Mouse (Mus musculus) left cerebral cortex, adult 11 months (tissue): ENCODE measurements around the gene Tcf7l2.

Experiments
- DNase-seq: peaks from one replicate; pipeline ENCODE4 v3.0.0; 2022; ENCODE audit warnings: low spot score

Gene Tcf7l2

DNA sequence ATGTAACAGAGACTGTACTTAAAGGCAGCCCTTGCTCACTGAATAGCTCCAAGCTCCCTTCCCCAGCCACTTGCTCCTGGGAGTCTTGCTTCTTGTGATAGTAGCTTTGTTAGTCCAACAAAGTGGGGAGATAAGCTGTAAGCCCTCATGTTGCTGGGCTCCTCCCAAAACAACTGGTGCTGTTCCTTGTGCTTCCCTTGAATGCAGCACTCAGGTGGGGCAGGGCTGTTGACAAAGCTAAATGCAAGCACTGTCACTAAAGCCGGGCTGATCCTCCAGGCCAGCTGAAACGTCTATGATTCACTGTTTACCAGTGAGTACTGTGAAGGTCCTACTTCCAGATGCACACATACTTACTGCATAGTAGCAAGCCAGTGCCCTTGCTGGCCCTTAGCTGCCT, 120.1 kb downstream of the Tcf7l2 start:
- no peak for DNase-seq

DNA sequence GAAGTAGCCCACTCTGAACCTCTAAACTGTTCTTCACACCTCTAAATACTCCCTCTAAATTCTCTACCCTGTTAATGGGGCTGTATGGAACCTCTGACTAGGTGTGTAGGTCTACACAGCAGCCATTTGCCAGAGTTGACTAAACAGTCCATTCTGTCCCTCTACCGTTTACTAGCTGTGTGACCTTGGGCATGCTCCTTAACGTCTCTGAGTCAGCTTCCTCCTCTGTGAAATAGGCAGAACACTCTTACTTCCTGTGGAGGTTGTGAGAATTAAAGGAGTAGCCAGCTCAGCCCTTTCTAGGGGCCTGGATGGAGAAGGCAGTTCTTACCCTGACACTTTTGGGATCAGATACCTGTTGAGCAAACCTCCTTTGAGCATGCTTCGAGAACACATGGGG, 120.9 kb downstream of the Tcf7l2 start:
- DNase-seq, result no peak

DNA sequence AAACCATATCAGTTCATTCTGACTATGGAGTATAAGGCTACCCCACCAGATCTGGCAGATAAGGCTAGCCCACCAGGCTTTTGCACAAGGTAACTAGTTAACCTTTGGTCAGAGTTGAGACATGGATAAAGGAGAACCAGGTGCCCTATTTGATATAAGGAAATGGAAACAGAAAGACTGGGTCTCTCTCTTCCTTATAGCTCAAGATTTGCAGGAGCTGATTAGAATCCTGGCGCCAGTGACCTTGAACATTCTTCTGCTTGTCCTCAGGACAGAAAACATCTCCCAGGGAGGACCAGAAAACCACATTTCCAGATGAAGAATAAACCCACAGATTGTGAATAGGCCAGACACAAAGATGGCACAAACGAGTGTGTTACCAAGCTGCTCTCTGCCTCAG, 123.4 kb downstream of the Tcf7l2 start:
- DNase-seq, result no peak

DNA sequence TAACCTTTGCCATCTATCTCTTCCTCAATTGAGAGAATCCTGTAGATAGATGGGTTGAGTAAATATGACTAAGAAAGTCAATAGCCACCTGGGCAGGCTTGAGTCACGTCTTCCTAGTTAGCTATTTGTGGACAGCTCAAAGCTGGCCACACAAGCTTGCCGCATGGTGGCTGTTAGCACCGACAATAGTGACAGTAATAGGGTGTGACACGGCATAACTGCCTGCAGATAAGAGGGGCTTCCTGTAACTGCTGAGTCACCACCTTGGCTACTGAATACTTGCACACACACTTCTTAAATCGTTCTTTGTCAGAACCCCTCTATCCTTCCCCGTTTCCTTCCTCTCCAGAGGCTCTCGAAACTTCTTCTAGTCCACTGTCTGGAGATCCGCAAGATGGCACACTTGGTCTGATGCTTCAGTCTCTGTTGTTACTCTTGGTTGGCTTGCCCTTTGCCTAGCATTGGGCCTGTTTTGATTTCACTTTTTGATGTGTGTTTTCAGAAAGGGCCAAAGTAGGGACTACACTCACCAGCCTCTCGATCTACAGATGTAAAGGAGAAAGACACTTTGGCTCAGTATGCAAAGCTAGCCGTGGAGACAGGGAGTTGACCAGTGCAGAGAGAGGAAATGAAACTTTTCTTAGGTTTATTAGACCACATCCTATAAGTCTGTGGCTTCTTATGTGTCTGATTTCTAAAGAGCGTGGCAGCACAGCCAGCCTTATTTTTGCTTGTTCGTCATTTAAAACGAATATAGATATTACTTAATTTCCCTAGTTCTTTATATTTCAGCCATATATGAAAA, 124.4 kb downstream of the Tcf7l2 start:
- no peak for DNase-seq

GRCm38 (mm10) chr19:55867255-55867654, 125.6 kb downstream of the Tcf7l2 start:
- no peak for DNase-seq

DNA sequence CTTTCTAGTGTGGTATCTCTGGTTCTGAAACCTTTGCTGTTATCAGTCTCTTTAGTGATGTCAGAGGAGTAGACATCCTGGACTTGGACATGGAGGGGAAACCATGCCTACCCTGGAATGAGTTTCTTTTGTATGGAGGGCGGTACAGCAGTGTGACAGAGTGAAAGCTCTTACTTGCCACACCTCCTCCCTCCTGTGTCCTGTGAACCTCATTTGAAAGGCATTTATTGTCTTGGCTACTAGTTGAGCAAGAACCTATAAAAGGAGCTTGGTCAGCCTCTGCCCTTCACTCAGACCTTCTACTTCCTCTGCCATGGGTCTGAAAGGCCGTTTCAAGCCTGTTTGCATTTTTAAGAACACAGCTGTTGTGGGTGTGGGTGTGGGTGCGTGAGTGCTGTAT, 126.3 kb downstream of the Tcf7l2 start:
- no peak for DNase-seq

GRCm38 (mm10) chr19:55868597-55868996, 127.0 kb downstream of the Tcf7l2 start:
- no peak for DNase-seq

DNA sequence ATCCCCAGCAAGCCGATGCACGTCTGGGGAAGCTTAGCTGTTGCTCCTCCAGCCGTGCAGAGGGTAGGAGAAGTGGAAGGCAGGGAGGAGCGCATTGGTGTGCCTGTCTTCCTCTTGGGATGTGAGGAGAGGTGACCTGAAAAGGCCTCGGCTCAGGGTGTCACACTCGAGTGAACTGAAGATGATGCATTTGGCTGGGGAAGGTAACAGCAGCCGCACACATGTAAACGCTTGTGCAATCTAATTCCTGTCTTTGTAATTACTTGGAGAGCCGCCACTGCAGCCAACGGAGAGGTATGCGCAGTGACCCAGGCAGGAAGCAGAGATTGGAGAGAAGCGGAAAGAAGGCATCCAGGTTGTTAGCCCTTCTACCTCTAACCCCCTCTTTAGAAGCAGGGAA, 129.2 kb downstream of the Tcf7l2 start:
- no peak for DNase-seq

DNA sequence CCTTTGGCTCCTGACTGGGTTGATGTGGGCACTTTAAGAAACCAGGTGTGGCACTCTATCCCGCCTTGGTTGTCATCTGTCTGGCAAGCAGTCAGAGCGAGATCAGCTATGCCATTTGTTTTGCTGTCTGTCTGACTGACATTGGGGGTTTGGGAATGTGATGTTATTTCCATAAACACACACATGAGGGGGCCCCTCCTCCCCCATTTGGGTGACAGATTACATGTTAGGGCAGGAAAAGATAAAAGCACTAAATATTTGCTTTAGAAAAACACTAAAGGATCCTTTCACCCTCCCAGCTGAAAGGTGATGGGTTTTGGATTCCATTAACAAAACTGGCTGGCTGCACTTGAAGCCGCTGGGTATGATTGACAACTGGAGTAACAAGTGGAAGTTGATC, 129.9 kb downstream of the Tcf7l2 start:
- no peak for DNase-seq

DNA sequence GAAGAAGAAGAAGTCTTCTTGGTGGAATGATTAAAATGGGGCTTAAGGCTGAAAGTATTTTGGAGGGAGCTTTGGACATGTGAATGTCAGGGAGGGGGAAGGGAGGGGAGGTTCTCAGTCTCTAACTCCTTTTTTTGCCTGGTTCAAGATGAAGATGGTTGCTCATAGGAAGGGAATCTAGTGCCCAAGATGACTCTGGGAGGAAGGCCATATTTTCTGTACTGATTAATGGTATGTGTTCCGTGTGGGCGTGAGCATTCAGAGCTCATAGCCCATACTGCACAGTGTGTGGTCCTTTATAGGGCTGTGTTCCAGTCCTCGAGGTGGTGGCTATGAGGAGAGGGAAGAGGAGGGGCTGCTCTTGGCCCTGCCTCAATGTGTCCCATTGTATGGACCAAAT, 131.6 kb downstream of the Tcf7l2 start:
- DNase-seq, result no peak

GRCm38 (mm10) chr19:55876501-55876900, 134.9 kb downstream of the Tcf7l2 start:
- DNase-seq, result no peak

DNA sequence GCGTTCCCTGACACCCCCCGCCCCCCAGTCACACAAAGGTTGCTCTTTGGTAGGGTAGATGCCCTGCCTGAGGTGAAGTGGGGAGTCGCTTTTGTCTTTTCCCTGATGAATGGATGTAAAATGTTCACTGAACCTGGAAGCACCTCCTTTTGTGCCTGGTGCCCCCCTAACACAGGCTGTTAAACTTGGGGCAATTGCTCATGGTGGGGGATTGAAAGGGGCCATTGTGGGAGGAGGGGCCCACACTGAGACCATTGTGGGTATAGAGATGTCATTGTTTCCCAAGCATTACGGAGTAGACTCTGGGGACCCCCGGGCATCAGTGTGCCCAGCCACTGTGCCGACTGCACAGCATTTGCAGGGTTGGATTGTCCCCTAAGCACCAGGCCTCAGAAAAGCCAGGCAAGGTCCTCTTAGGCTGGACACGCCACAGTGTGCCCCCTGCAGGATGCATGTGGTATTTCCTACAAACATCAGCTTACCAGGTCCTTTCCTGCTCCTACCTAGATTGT, 135.8 kb downstream of the Tcf7l2 start:
- DNase-seq, result peak; percentile 19

DNA sequence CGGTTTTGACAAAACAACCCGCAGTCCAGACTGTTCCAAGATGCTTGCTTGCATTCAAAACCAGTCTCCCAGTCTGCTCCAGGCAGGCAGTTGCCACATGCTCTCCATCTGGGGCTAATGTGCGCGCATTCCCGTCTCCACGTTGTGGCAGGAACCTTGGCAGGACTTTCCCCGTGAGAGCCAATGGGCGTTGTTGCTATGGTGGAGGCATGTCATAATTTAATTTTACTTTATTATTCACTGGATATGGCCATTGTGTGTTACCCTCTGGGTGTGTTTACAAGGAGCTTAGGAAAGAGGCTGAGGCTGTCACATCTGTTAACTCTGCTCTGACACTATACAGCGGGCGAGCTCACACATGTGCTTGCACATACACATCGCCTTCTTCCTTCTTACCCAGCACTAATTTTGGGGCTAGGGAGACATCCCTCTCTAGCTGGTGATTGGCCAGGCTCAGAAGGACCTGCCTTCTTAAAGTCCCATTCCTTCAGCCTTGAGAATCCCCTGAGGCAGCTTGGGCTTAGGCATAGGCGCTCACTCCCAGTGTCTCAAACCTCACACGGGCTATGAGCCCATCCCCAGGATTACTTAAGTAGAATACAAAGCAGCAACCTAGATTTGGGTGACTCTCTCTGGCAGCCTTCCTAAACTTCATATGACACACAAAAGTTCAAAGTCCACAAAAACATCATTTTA, 139.2 kb downstream of the Tcf7l2 start:
- DNase-seq, result no peak

DNA sequence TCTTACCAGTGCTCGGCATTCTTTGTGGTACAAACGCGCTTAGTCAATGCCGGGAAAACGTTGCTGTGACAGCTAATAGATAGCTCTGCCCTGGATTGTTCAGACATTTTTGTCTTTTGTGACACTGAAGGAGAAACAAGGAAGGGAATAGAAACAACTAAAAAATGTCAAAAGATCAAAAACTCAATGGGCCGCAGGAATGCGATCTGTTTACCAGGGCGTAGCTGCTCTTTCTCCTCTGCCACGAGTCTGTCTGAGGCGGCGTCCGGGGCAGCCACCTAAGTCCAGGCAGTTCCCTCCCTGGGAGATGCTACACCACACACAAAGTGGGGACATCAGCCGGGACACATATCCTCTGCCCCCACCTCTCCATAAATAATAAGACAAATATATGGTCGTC, 144.9 kb downstream of the Tcf7l2 start:
- DNase-seq, result no peak

- no peak for DNase-seq
These were observed 150.1 kb downstream of the Tcf7l2 start for GRCm38 (mm10) chr19:55891692-55892183.

GRCm38 (mm10) chr19:55893557-55893956, 151.9 kb downstream of the Tcf7l2 start:
- no peak for DNase-seq

DNA sequence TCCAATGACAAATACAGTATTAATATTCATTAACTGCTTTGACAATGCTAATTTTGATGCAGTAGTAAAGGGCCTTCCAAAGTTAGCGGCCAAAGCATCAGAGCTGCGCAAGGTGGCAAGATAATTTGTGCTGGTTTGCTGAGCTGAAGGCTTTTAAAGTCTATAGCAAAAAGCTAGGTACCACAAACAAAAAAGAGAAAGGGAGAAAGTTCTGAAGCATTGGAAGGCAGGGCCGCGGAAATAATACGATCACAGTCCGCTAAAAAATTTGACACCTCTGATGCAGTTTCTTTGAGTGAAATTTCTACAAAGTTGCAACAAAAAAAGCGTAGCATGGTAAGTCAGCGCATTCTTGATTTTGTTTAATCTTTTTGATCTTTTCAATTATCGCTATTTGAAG, 152.8 kb downstream of the Tcf7l2 start:
- DNase-seq, result no peak

- DNase-seq, result no peak
These were observed 153.7 kb downstream of the Tcf7l2 start for GRCm38 (mm10) chr19:55895317-55895716.

DNA sequence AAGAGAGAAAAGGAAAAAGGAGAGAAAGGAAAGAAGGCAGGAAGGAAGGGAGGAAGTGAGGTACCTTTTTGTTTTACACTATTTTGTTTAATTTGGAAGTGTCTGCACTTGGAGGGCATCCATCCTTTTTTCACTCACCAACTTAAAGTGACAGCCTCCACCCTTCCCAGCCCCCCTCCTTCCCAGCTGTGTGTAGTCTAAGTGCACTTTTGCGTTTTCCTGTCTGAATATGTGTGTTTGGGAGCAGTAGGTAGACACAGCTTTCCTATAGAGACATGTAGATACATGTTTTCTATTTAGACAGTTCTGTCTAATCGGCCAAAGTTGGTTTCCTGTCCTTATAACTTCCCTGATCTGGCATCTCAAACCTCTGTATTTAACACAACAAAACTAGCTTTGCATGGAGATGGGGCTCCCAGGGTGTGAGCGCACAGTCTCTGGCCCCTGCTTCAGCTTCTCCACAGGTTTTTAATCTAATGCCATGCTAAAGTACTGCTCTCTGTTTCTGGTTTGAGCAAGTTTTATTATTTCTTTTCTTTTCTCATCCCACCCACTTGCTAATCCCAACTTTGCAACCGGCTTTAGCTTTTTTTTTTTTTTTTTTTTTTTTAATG, 154.3 kb downstream of the Tcf7l2 start:
- no peak for DNase-seq

GRCm38 (mm10) chr19:55896629-55897028, 155.0 kb downstream of the Tcf7l2 start:
- DNase-seq, result no peak

DNA sequence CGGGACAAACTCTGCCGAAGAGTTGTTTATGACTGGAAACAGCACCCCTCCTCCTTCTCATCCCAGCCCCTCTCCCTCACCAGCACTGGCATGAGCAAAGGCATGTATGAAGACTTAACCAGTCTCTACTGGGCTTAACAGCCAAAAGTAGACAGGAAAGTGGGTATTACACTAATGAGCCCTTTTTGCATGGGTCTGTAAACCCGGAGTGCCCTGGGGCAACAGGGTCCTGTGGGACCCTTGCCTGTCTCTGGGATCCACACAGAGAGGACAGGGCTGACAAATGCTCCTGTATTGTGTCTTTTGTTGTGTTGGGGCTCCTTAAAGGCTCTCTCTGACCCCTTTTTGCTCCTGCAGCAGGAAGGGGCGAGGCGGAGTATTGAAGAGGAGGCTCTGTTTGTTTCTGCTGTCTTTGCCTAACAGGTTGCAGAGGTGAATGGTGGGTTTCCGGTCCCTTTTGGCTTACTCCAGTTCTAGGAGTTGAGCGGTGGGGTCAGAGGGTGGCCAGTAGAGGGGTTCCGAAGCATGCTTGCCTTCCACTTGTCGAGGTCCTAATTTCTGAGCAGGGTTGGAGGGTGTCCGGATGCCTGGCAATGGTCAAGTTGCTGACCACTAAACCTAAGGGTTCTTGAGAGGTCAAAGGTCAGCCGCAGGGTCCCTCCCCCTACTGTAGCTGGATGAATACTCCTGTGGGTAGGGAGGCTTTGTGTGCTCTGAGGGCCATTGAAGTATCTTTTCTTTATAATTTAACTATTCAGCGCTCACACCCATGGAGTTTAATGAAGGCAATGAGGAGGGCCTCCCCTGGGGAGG, 161.2 kb downstream of the Tcf7l2 start:
- DNase-seq, result no peak

DNA sequence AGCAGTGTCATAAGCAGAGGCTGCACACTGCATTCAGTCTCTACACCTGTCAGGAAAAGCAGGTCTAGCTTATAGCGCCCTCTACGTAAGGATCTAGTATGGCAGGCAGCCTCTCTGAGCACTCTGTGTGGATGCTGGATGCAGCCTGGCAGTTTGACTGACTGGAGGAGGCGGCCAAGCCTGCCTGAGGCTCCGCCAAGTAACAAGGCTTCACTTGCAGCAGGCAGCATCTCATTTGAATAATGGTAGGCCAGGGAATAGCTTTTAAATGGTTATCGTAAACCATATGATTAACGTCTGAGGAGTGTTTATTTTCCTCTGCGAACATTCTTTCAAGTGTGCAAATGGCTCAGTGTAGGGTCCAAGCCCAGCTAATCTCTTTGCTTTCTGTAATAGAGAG, 167.4 kb downstream of the Tcf7l2 start:
- DNase-seq, result no peak
